Mouse (Mus musculus): ENCODE measurements around the gene N4bp1.

The N4bp1 gene

GRCm38 (mm10) chr8:86884489-86885463 is at the start of gene N4bp1:
Gene N4bp1, minus strand, starts transcription at chr8:86885258.
- peak; percentile 96 for DNase-seq

- DNase-seq = no peak
Measured at GRCm38 (mm10) chr8:86934841-86935240, 49.8 kb upstream of the N4bp1 start.

GRCm38 (mm10) chr8:86934393-86934792 is 49.3 kb upstream of the N4bp1 start:
- DNase-seq = no peak

- DNase-seq = peak; percentile 72
Measured at GRCm38 (mm10) chr8:86933898-86934297, 48.8 kb upstream of the N4bp1 start.

GRCm38 (mm10) chr8:86926237-86926636 is 41.2 kb upstream of the N4bp1 start:
- no peak for DNase-seq

- no peak for DNase-seq
Measured at GRCm38 (mm10) chr8:86923219-86923835, 38.3 kb upstream of the N4bp1 start.

GRCm38 (mm10) chr8:86922673-86923072 is 37.6 kb upstream of the N4bp1 start:
- DNase-seq = no peak

- no peak for DNase-seq
Measured at GRCm38 (mm10) chr8:86922141-86922540, 37.1 kb upstream of the N4bp1 start.

- DNase-seq = no peak
Measured at GRCm38 (mm10) chr8:86920996-86921395, 35.9 kb upstream of the N4bp1 start.

GRCm38 (mm10) chr8:86920455-86920854 is 35.4 kb upstream of the N4bp1 start:
- DNase-seq = no peak

- DNase-seq = no peak
Measured at GRCm38 (mm10) chr8:86920024-86920423, 35.0 kb upstream of the N4bp1 start.

GRCm38 (mm10) chr8:86919262-86919661 is 34.2 kb upstream of the N4bp1 start:
- no peak for DNase-seq

- DNase-seq = no peak
Measured at GRCm38 (mm10) chr8:86918093-86918492, 33.0 kb upstream of the N4bp1 start.

GRCm38 (mm10) chr8:86917689-86918088 is 32.6 kb upstream of the N4bp1 start:
- DNase-seq = no peak

GRCm38 (mm10) chr8:86916369-86916768 is 31.3 kb upstream of the N4bp1 start:
- no peak for DNase-seq

GRCm38 (mm10) chr8:86911136-86911535 is 26.1 kb upstream of the N4bp1 start:
- DNase-seq = no peak

GRCm38 (mm10) chr8:86910250-86910649 is 25.2 kb upstream of the N4bp1 start:
- no peak for DNase-seq

GRCm38 (mm10) chr8:86908536-86908935 is 23.5 kb upstream of the N4bp1 start:
- peak; percentile 71 for DNase-seq

GRCm38 (mm10) chr8:86904911-86905310 is 19.9 kb upstream of the N4bp1 start:
- no peak for DNase-seq

- peak; percentile 70 for DNase-seq
Measured at GRCm38 (mm10) chr8:86903104-86903503, 18.0 kb upstream of the N4bp1 start.

- no peak for DNase-seq
Measured at GRCm38 (mm10) chr8:86902656-86903055, 17.6 kb upstream of the N4bp1 start.

- DNase-seq = no peak
Measured at GRCm38 (mm10) chr8:86901972-86902371, 16.9 kb upstream of the N4bp1 start.

- DNase-seq = no peak
Measured at GRCm38 (mm10) chr8:86897726-86898419, 12.8 kb upstream of the N4bp1 start.
